Mouse (Mus musculus) hindbrain, embryonic 14.5 days (tissue): Measurements from ENCODE around the gene Ubl3. TPM values are rescaled to one million over a fixed set of nuclear protein-coding genes. Genes with fewer than 3 reads are reported as not detected.
A peak's percentile ranks its signal among the peaks of the same experiment; 100 is the strongest.

Experiments used
- ATAC-seq: fragments of 200-750 bp; cut with Nextera tagmentation; 2 replicates; pipeline ENCODE4 v1.8.0; 2017; ENCODE audit warnings: moderate number of reproducible peaks, mild to moderate bottlenecking, moderate TSS enrichment, moderate library complexity; ENCODE audit not compliant: low FRiP score
- DNase-seq: peaks from one replicate; pipeline ENCODE4 v3.0.0-alpha.2; 2015; ENCODE audit warnings: low spot score
- H3K27ac ChIP-seq: fragments of 300-500 bp; sonication (generic); 2 replicates; pipeline ENCODE4 v1.5.1; 2014; ENCODE audit warnings: mild to moderate bottlenecking, moderate library complexity
- H3K27me3 ChIP-seq: fragments of 300-500 bp; sonication (generic); 2 replicates; pipeline ENCODE4 v1.6.1; 2014; ENCODE audit warnings: mild to moderate bottlenecking, low read length, mixed read lengths; ENCODE audit not compliant: control insufficient read depth, insufficient read depth
- H3K36me3 ChIP-seq: fragments of 300-500 bp; sonication (generic); replicated peaks from 2 replicates; pipeline ENCODE4 v1.6.1; 2014; ENCODE audit not compliant: control insufficient read depth, insufficient read depth
- H3K4me1 ChIP-seq: fragments of 300-500 bp; sonication (generic); replicated peaks from 2 replicates; pipeline ENCODE4 v1.6.1; 2014; ENCODE audit warnings: antibody characterized with exemption, low read length, mixed read lengths; ENCODE audit not compliant: control insufficient read depth, insufficient read depth
- H3K4me2 ChIP-seq: fragments of 300-500 bp; sonication (generic); replicated peaks from 2 replicates; pipeline ENCODE4 v1.6.1; 2014; ENCODE audit warnings: mild to moderate bottlenecking, moderate library complexity
- H3K4me3 ChIP-seq: fragments of 300-500 bp; sonication (generic); replicated peaks from 2 replicates; pipeline ENCODE4 v1.5.1; 2014; ENCODE audit warnings: mild to moderate bottlenecking, low read length
- H3K9ac ChIP-seq: fragments of 300-500 bp; sonication (generic); 2 replicates; pipeline ENCODE4 v1.6.1; 2014
- H3K9me3 ChIP-seq: fragments of 300-500 bp; sonication (generic); 2 replicates; pipeline ENCODE4 v1.6.1; 2016; ENCODE audit warnings: low read length; ENCODE audit not compliant: control insufficient read depth
- WGBS: fragments of 180-500 bp; shearing (Covaris S2); extraction: QIAGEN DNeasy Blood & Tissue Kit; methylation state at CpG from one replicate; pipeline ENCODE4 v1.1.7; 2014; 5-methylcytosine and 5-hydroxymethylcytosine counted together
- polyA plus RNA-seq: library from polyadenylated mRNA; unstranded; fragments of >200 nt; fragmentation: Nextera tagmentation; extraction: Ambion mirVana; gene quantifications from 2 replicates; pipeline ENCODE4 v1.2.1, GENCODE M21; 2014

Gene Ubl3
- polyA plus RNA-seq, 1 experiment from 2014 or later, result 102 TPM

DNA sequence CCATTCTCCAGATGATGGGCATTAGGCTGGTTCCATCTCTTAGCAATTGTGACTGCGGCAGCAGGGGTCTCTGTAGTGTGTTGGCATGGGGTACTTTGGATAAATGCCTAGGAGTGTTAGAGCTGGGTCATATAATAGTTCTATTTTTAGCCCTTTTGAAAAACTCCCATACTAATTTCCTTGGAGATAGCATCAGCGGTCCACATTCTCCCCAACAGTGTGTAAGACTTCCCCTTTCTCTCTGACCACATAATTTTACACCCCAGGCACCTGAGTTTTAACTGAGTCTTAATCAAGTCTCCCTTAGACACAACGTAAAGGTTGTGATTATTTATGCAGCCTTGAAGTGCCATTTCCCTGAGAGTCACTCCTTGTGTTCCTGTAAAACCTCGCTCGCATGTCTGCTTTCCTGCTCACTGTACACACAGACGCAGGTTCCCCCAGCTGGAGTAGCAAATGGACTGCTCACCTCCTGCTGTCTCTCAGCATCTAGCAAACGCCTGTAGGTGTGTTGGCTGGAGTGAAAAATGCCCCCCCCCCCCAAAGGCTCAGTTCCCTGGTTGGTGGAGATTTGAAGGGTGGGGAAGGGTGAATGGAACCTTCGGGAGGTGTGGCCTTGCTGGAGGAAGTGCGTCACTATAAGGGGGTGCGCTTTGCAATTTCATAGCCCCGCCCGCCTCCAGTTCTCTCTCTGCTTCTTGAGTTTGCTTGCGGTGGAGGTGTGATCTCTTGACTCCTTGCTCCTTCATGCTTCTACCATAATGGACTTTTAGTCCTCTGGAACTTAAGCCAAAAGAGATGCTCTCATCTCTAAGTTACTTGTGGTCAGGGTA is 63.5 kb downstream of the Ubl3 start:
- 71% methylated on average over 13 of the region's 13 CpGs for WGBS
- peak overlapping the region; percentile 12; the same call in 1 of the 2 replicates for H3K4me2 ChIP-seq
- no peak for DNase-seq

DNA sequence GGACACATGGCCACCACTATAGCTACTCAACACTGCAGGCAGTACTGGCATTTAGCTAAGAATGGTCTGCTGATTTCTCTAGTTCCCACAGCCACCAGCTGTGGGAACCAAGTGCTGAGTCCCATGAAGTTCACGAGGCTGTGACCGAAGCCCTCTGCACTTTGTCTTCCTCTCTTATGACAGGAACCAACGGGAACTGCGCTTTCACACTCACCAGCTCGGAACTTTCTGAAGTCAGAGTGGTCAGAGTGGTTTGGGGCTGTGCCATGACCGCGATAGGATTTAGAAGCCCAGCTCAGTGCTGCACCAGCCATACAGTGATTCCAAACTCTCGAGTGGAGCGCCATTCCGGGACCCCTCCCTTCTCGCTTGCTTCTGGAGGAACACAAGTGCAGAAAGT is 66.4 kb downstream of the Ubl3 start:
- Histone ChIP-seq H3K36me3 (no peaks in the 10 kb centered on the region), H3K9ac (no peak overlapping the region), H3K27me3 (no peaks in the 10 kb centered on the region), H3K27ac (no peak overlapping the region), H3K4me2 (no peak overlapping the region), H3K4me3 (no peak overlapping the region), H3K4me1 (peaks cover 12% of the 10 kb centered on the region; the same call in 1 of the 2 replicates), H3K9me3 (no peaks in the 10 kb centered on the region)
- no peak for ATAC-seq
- DNase-seq, result no peak
- 92% methylated on average over 11 of the region's 11 CpGs for WGBS

More for the DNA sequence above, 63.5 kb downstream of the Ubl3 start:
- no peak; the same call in 1 of the 2 replicates for ATAC-seq
- Histone ChIP-seq H3K36me3 (no peaks in the 10 kb centered on the region), H3K4me3 (no peak overlapping the region), H3K27me3 (no peaks in the 10 kb centered on the region), H3K4me1 (peaks cover 12% of the 10 kb centered on the region; the same call in 1 of the 2 replicates), H3K9me3 (no peaks in the 10 kb centered on the region), H3K27ac (peak overlapping the region; percentile 43; the same call in 1 of the 2 replicates), H3K9ac (no peak overlapping the region)

GRCm38 (mm10) chr5:148481745-148482144 is 70.8 kb downstream of the Ubl3 start:
- no peak overlapping the region for H3K27ac ChIP-seq
- H3K4me2 ChIP-seq, result no peak overlapping the region
- no peak overlapping the region for H3K4me3 ChIP-seq
- no peaks in the 10 kb centered on the region for H3K36me3 ChIP-seq
- H3K9ac ChIP-seq, result no peak overlapping the region
- no peak for ATAC-seq
- WGBS, result 81% methylated on average over 3 of the region's 3 CpGs
- H3K4me1 ChIP-seq, result no peaks in the 10 kb centered on the region
- H3K9me3 ChIP-seq, result no peaks in the 10 kb centered on the region
- no peaks in the 10 kb centered on the region for H3K27me3 ChIP-seq
- no peak for DNase-seq

GRCm38 (mm10) chr5:148474346-148474745 is 78.2 kb downstream of the Ubl3 start:
- DNase-seq (no peak), ATAC-seq (no peak)
- Histone ChIP-seq H3K36me3 (no peaks in the 10 kb centered on the region), H3K4me3 (no peak overlapping the region), H3K9ac (no peak overlapping the region), H3K4me2 (no peak overlapping the region), H3K9me3 (no peaks in the 10 kb centered on the region), H3K27ac (no peak overlapping the region), H3K27me3 (no peaks in the 10 kb centered on the region), H3K4me1 (no peaks in the 10 kb centered on the region)
- 75% methylated on average over 7 of the region's 7 CpGs for WGBS

GRCm38 (mm10) chr5:148468626-148469441 is 83.8 kb downstream of the Ubl3 start:
- H3K36me3 ChIP-seq, result no peaks in the 10 kb centered on the region

DNA sequence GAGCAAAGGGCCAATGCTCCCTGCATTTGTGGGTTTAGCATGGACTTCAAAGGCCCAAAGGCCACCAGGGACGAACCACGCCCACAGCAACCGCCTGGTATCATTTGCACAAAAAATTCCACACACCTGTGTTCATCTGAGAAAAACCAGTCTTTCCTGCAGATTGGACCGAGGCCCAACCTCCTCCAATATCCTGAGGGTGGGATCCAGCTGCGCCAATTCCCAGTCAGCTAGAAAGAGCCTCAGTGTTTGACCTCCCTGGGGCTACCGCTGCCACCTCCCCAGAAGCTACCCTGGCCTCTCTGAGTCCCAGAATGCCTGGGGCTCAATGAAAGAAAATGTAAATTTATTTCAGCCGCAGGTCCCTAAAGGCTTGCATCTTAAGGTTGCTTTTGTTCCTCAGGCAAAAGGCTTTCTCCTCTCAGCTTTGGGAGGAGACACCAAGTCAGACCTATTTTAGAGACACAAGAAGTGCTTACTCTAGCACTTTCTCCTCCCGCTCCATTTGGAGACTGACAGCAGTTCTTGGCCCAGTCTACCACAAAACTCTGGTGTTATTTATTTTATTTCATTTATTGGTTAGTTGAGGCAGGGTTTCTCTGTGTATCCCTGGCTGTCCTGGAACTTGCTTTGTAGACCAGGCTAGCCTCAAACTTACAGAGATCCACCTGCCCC is 85.5 kb downstream of the Ubl3 start:
- Histone ChIP-seq H3K27me3 (no peaks in the 10 kb centered on the region), H3K9me3 (no peaks in the 10 kb centered on the region), H3K4me3 (no peak overlapping the region), H3K27ac (no peak overlapping the region), H3K9ac (no peak overlapping the region), H3K36me3 (no peaks in the 10 kb centered on the region), H3K4me2 (no peak overlapping the region), H3K4me1 (no peaks in the 10 kb centered on the region)
- DNase-seq (no peak), ATAC-seq (no peak)
- 20% methylated on average over 8 of the region's 8 CpGs for WGBS

More at GRCm38 (mm10) chr5:148468626-148469441, 83.8 kb downstream of the Ubl3 start:
- Histone ChIP-seq H3K4me1 (no peaks in the 10 kb centered on the region), H3K4me2 (no peak overlapping the region), H3K9me3 (no peaks in the 10 kb centered on the region), H3K27me3 (no peaks in the 10 kb centered on the region), H3K27ac (no peak overlapping the region), H3K9ac (no peak overlapping the region), H3K4me3 (no peak overlapping the region)
- 58% methylated on average over 14 of the region's 14 CpGs for WGBS
- DNase-seq (no peak), ATAC-seq (no peak)

DNA sequence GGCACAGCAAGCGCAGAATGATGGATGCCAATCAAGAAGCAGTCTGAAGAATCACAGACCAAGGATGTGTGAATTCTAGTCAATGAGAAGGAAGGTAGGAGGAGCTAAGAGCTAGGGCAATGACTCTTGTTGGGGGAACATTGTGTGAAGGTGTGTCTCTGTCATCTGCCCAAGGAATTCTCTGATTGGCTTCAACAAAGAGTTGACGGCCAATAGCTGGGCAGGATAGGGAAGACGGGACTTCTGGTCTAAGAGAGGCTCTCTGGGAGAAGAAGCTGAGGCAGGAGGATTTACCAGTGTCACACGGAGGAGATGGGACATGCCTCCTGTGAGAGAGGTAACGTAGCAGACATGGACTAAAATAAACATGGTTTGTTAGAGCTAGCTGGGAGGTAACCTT is 86.5 kb downstream of the Ubl3 start:
- Histone ChIP-seq H3K9ac (no peak overlapping the region), H3K4me2 (no peak overlapping the region), H3K4me3 (no peak overlapping the region), H3K9me3 (no peaks in the 10 kb centered on the region), H3K27ac (no peak overlapping the region), H3K4me1 (no peaks in the 10 kb centered on the region), H3K36me3 (no peaks in the 10 kb centered on the region), H3K27me3 (no peaks in the 10 kb centered on the region)
- ATAC-seq (no peak), DNase-seq (no peak)
- 78% methylated on average over 5 of the region's 5 CpGs for WGBS

GRCm38 (mm10) chr5:148465091-148465490 is 87.5 kb downstream of the Ubl3 start:
- Histone ChIP-seq H3K9ac (no peak overlapping the region), H3K4me3 (no peak overlapping the region), H3K4me2 (no peak overlapping the region), H3K27me3 (no peaks in the 10 kb centered on the region), H3K27ac (no peak overlapping the region), H3K36me3 (no peaks in the 10 kb centered on the region), H3K4me1 (no peaks in the 10 kb centered on the region), H3K9me3 (0 out of 2 replicates have a peak, but pooled peaks cover 5% of the 10 kb centered on the region)
- DNase-seq, result no peak
- no peak for ATAC-seq
- WGBS, result 93% methylated on average over 9 of the region's 9 CpGs

DNA sequence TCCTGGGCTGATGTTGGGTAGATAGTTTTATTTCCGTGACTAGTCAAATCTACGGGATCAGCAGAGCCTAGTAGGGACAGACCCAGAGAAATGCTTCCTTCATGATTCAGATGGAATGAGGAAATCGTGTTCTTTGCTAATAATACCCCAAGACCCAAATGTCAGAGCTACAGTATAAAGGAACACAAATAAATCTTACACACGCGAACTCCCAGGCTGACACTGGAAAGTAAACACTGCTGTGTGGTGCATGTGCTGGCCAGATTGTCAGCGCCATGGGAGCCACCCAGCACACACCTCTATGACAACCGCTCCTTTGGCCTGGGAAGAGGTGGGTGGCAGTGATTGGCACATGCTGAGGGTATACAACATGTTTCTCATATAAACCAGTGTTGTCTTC is 88.1 kb downstream of the Ubl3 start:
- Histone ChIP-seq H3K27me3 (no peaks in the 10 kb centered on the region), H3K9me3 (0 out of 2 replicates have a peak, but pooled peaks cover 5% of the 10 kb centered on the region), H3K27ac (no peak overlapping the region), H3K4me1 (no peaks in the 10 kb centered on the region), H3K4me3 (no peak overlapping the region), H3K4me2 (no peak overlapping the region), H3K9ac (no peak overlapping the region), H3K36me3 (no peaks in the 10 kb centered on the region)
- DNase-seq, result no peak
- ATAC-seq, result no peak
- 83% methylated on average over 7 of the region's 7 CpGs for WGBS
